Comparison of ENCODE assay signal across 19 mouse cellular contexts in genomic region chr11:80181021-80181749, GRCm38 (mm10). TPM values are rescaled to one million over a fixed set of nuclear protein-coding genes. Genes with fewer than 3 reads are reported as not detected.
A peak's percentile ranks its signal among the peaks of the same experiment; 100 is the strongest.
DNase-seq lines count a peak whose midpoint lies in the region; ATAC-seq and TF ChIP-seq lines count a peak whose summit lies in the region.
"Had no signal": no experiment of that assay in that cellular context is flagged by ENCODE, and none has a peak within 500 bp of the region (broad histone marks: within the 10 kb centered on the region; RNA-seq: fewer than 3 reads in every experiment).

No protein-coding gene starts in this region.

- no peak overlapping the region for H3K4me3 ChIP-seq in kidney, postnatal 0 days (replicated peaks; ENCODE audit: low read depth, low read length)
- H3K4me3 ChIP-seq in kidney, embryonic 15.5 days (replicated peaks) = no peak overlapping the region
- H3K4me3 ChIP-seq in forebrain, embryonic 11.5 days (ENCODE audit: low read depth, low read length) = no peak overlapping the region
- H3K4me3 ChIP-seq in embryonic facial prominence, embryonic 10.5 days = no peak overlapping the region
- H3K4me3 ChIP-seq: liver, embryonic 13.5 days had no signal

- no peak overlapping the region for H3K4me2 ChIP-seq in kidney, postnatal 0 days (ENCODE audit: low read length)
- H3K4me2 ChIP-seq in kidney, embryonic 15.5 days = no peak overlapping the region
- no peak overlapping the region for H3K4me2 ChIP-seq in forebrain, embryonic 11.5 days (ENCODE audit: low read depth, low read length, severe bottlenecking)
- H3K4me2 ChIP-seq: heart, embryonic 11.5 days; liver, embryonic 13.5 days had no signal

- H3K9ac ChIP-seq in kidney, postnatal 0 days (ENCODE audit: low read depth, low read length) = no peak overlapping the region
- H3K9ac ChIP-seq in kidney, embryonic 15.5 days = no peak overlapping the region
- H3K9ac ChIP-seq in forebrain, embryonic 11.5 days (ENCODE audit: low read length) = no peak overlapping the region
- H3K9ac ChIP-seq: liver, embryonic 13.5 days had no signal

- DNase-seq in kidney, postnatal 0 days (ENCODE audit: low spot score) = no peak
- DNase-seq in 3T3-L1 (ENCODE audit: low read depth, low spot score) (peak; percentile 52), A20 (ENCODE audit: low read depth, low spot score) (peak; percentile 54), R1 (ENCODE audit: low read depth, low spot score) (peak; percentile 80)
- no peak for DNase-seq in forebrain, embryonic 11.5 days (ENCODE audit: low spot score)
- DNase-seq in embryonic facial prominence, embryonic 10.5 days (ENCODE audit: low spot score) = no peak
- DNase-seq: adrenal gland, postnatal 14 days; cerebellum, adult 18-20 months; gastrocnemius, postnatal 14 days; kidney, adult 8-10 months; layer of hippocampus, postnatal 36 days; liver, embryonic 13.5 days; right cerebral cortex, adult 18-20 months; thymus, adult 2 months had no signal

- H3K27ac ChIP-seq in kidney, postnatal 0 days = no peak overlapping the region
- H3K27ac ChIP-seq in kidney, embryonic 15.5 days = no peak overlapping the region
- no peak overlapping the region for H3K27ac ChIP-seq in forebrain, embryonic 11.5 days (ENCODE audit: low read depth, low read length)
- H3K27ac ChIP-seq in embryonic facial prominence, embryonic 10.5 days (replicated peaks) = no peak overlapping the region
- H3K27ac ChIP-seq: liver, embryonic 13.5 days had no signal

- H3K36me3 ChIP-seq in kidney, postnatal 0 days (ENCODE audit: insufficient read depth, low read length) = no peaks in the 10 kb centered on the region
- H3K36me3 ChIP-seq in kidney, embryonic 15.5 days = no peaks in the 10 kb centered on the region
- H3K36me3 ChIP-seq in forebrain, embryonic 11.5 days (ENCODE audit: control insufficient read depth, insufficient read depth, low read length) = no peaks in the 10 kb centered on the region
- no peaks in the 10 kb centered on the region; the same call in 1 of the 2 replicates for H3K36me3 ChIP-seq in embryonic facial prominence, embryonic 10.5 days (replicated peaks)

- no peaks in the 10 kb centered on the region for H3K4me1 ChIP-seq in kidney, postnatal 0 days (replicated peaks; ENCODE audit: insufficient read depth, low read length)
- peaks cover 17% of the 10 kb centered on the region; the same call in 1 of the 2 replicates for H3K4me1 ChIP-seq in kidney, embryonic 15.5 days
- no peaks in the 10 kb centered on the region for H3K4me1 ChIP-seq in forebrain, embryonic 11.5 days (replicated peaks; ENCODE audit: control insufficient read depth, insufficient read depth, low read length)
- peaks cover 9% of the 10 kb centered on the region; the same call in 1 of the 2 replicates for H3K4me1 ChIP-seq in embryonic facial prominence, embryonic 10.5 days

- TF ChIP-seq CTCF in kidney, postnatal 0 days (IDR thresholded peaks at IDR 0.05; ENCODE audit: low read depth) = peak; percentile 26; the same call in 1 of the 2 replicates

- no peaks in the 10 kb centered on the region for H3K27me3 ChIP-seq in kidney, postnatal 0 days (ENCODE audit: insufficient read depth, low read length)
- H3K27me3 ChIP-seq in kidney, embryonic 15.5 days = no peaks in the 10 kb centered on the region
- H3K27me3 ChIP-seq in forebrain, embryonic 11.5 days (ENCODE audit: control insufficient read depth, insufficient read depth, low read length) = no peaks in the 10 kb centered on the region
- H3K27me3 ChIP-seq in embryonic facial prominence, embryonic 10.5 days (replicated peaks; ENCODE audit: low read depth, poor library complexity, severe bottlenecking) = no peaks in the 10 kb centered on the region

- 67% methylated on average over 5 of the region's 5 CpGs for WGBS in kidney, postnatal 0 days
- 66% methylated on average over 5 of the region's 5 CpGs for WGBS in kidney, embryonic 15.5 days
- WGBS in forebrain, embryonic 11.5 days = 69% methylated on average over 5 of the region's 5 CpGs
- 74% methylated on average over 5 of the region's 5 CpGs for WGBS in embryonic facial prominence, embryonic 10.5 days

- H3K9me3 ChIP-seq in kidney, postnatal 0 days (replicated peaks; ENCODE audit: low read length) = no peaks in the 10 kb centered on the region
- H3K9me3 ChIP-seq in kidney, embryonic 15.5 days (replicated peaks) = no peaks in the 10 kb centered on the region
- H3K9me3 ChIP-seq in forebrain, embryonic 11.5 days (ENCODE audit: control insufficient read depth, low read length) = no peaks in the 10 kb centered on the region
- H3K9me3 ChIP-seq in embryonic facial prominence, embryonic 10.5 days = no peaks in the 10 kb centered on the region
- H3K9me3 ChIP-seq: liver, embryonic 13.5 days had no signal

- ATAC-seq in kidney, postnatal 0 days (replicated peaks; ENCODE audit: low FRiP score, low read depth) = no peak
- no peak for ATAC-seq in kidney, embryonic 15.5 days (replicated peaks; ENCODE audit: low FRiP score)
- no peak for ATAC-seq in forebrain, embryonic 11.5 days (replicated peaks; ENCODE audit: low FRiP score)
- ATAC-seq: hindbrain, embryonic 16.5 days; lung, postnatal 0 days; midbrain, embryonic 16.5 days had no signal

RNA-seq across cellular contexts. Expression of gene Rnf135, which starts 2.5 kb away (rescaled TPM):
- 11.8 and 12.9 TPM in 2 replicates for polyA plus RNA-seq in kidney, postnatal 0 days (2015; fragmentation: Nextera tagmentation; extraction: Ambion mirVana)
- polyA plus RNA-seq in kidney, embryonic 15.5 days (2015; fragmentation: Nextera tagmentation; extraction: Ambion mirVana) = 10.1 and 11.6 TPM in 2 replicates
- polyA plus RNA-seq in forebrain, embryonic 11.5 days (2014; fragmentation: Nextera tagmentation; extraction: Ambion mirVana) = 3.0 and 3.3 TPM in 2 replicates
- polyA plus RNA-seq in embryonic facial prominence, embryonic 10.5 days (2016; fragmentation: Nextera tagmentation; extraction: Ambion mirVana) = 5.4 and 6.5 TPM in 2 replicates

RNA-seq across cellular contexts. Expression of gene Adap2, which starts 27.3 kb away (rescaled TPM):
- 3.6 and 4.3 TPM in 2 replicates for polyA plus RNA-seq in kidney, postnatal 0 days (2015; fragmentation: Nextera tagmentation; extraction: Ambion mirVana)
- 2.3 and 2.7 TPM in 2 replicates for polyA plus RNA-seq in kidney, embryonic 15.5 days (2015; fragmentation: Nextera tagmentation; extraction: Ambion mirVana)
- 0.24 and 0.68 TPM in 2 replicates for polyA plus RNA-seq in forebrain, embryonic 11.5 days (2014; fragmentation: Nextera tagmentation; extraction: Ambion mirVana)
- polyA plus RNA-seq in embryonic facial prominence, embryonic 10.5 days (2016; fragmentation: Nextera tagmentation; extraction: Ambion mirVana) = 0.64 and 0.69 TPM in 2 replicates

RNA-seq across cellular contexts. Expression of gene Rhot1, which starts 27.6 kb away (rescaled TPM):
- 46.4 and 48.1 TPM in 2 replicates for polyA plus RNA-seq in kidney, postnatal 0 days (2015; fragmentation: Nextera tagmentation; extraction: Ambion mirVana)
- polyA plus RNA-seq in kidney, embryonic 15.5 days (2015; fragmentation: Nextera tagmentation; extraction: Ambion mirVana) = 53.3 and 54.8 TPM in 2 replicates
- polyA plus RNA-seq in forebrain, embryonic 11.5 days (2014; fragmentation: Nextera tagmentation; extraction: Ambion mirVana) = 63.1 and 73.7 TPM in 2 replicates
- polyA plus RNA-seq in embryonic facial prominence, embryonic 10.5 days (2016; fragmentation: Nextera tagmentation; extraction: Ambion mirVana) = 50.0 and 53.1 TPM in 2 replicates

RNA-seq across cellular contexts. Expression of gene Tefm, which starts 39.2 kb away (rescaled TPM):
- 35.9 and 36.5 TPM in 2 replicates for polyA plus RNA-seq in kidney, postnatal 0 days (2015; fragmentation: Nextera tagmentation; extraction: Ambion mirVana)
- polyA plus RNA-seq in kidney, embryonic 15.5 days (2015; fragmentation: Nextera tagmentation; extraction: Ambion mirVana) = 36.3 and 36.8 TPM in 2 replicates
- polyA plus RNA-seq in forebrain, embryonic 11.5 days (2014; fragmentation: Nextera tagmentation; extraction: Ambion mirVana) = 31.8 and 32.1 TPM in 2 replicates
- polyA plus RNA-seq in embryonic facial prominence, embryonic 10.5 days (2016; fragmentation: Nextera tagmentation; extraction: Ambion mirVana) = 38.3 and 39.2 TPM in 2 replicates

Comparison
In these comparisons a context has a peak if more than half of its experiments do, and no peak if none do; other contexts are left out.
1. DNase-seq: peak in 3T3-L1 (single experiment), A20 (single experiment) and R1 (single experiment); none in kidney, postnatal 0 days (single experiment), forebrain, embryonic 11.5 days (single experiment) and embryonic facial prominence, embryonic 10.5 days (single experiment).